Mouse (Mus musculus) frontal cortex, adult 2 months (tissue): ENCODE data around the gene Rbm47. TPM values are rescaled to one million over a fixed set of nuclear protein-coding genes. Genes with fewer than 3 reads are reported as not detected.
"Not testable (repeated sequence)": the region's sequence is repeated elsewhere in the genome, so short reads cannot be mapped to it uniquely, and the experiment has no call there.

Source experiments
- DNase-seq, 2 experiments: peaks; one replicate each; pipeline ENCODE4 v3.0.0; 2022; ENCODE audit warnings: low spot score in 1 of 2; ENCODE audit errors: extremely low spot score in 1 of 2
- polyA plus RNA-seq: library from polyadenylated mRNA; depleted of rRNA; stranded (reverse); fragments of >200 nt; gene quantifications from 2 replicates; pipeline ENCODE4 v1.2.3, GENCODE M21; 2012; rRNA removed

The Rbm47 gene
- polyA plus RNA-seq, 1 experiment: 0.78 TPM

DNA sequence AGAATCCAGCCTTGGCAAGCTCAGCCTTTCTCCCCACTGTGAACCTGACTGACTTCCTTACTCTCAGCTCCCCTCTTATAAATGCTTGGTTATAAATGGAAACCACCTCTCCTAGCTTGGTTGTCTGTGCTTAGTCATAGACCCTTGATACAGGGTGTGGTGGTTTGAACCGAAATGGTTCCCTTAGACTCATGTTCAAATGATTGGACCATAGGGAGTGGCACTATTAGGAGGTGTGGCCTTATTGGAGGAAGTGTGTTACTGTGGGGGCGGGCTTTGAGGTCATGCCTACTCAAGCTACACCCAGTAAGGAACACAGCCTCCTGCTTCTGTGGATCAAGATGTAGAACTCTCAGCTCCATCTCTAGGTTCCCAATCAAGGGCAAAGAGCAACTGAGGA is 181.7 kb downstream of the Rbm47 start:
- no peak for DNase-seq

DNA sequence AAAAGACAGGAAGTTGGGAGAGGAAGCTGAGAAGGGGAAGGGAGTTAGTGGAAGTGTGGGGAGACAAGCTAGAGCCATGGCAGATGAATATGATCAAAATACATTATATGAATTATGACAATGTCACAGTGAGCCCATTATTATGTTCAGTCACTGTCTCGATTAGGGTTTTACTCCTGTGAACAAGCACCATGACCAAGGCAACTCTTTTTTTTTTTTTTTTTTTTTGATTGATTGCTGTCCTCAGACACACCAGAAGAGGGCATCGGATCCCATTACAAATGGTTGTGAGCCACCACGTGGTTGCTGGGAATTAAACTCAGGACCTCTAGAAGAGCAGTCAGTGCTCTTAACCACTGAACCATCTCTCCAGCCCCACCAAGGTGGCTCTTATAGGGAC is 185.9 kb downstream of the Rbm47 start:
- DNase-seq: not testable (repeated sequence)

DNA sequence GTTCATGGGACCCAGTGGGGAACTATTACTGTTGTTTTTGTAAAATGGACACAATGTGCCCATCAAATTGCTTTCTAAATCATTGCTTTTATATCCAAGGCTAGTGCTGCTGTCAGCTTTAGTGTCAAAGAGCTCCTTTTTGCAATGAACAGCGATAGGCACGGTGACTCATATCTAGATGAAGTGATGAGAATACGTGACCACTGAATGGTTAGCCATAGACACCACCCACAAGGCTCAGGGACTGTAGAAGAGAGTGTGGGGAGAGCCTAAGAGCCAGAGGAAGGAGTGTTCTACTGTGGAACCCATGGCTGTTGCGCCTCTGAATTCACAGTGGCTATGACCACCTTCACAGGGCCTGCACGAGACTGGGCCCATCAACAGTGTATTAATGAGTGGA is 186.5 kb downstream of the Rbm47 start:
- no peak for DNase-seq

DNA sequence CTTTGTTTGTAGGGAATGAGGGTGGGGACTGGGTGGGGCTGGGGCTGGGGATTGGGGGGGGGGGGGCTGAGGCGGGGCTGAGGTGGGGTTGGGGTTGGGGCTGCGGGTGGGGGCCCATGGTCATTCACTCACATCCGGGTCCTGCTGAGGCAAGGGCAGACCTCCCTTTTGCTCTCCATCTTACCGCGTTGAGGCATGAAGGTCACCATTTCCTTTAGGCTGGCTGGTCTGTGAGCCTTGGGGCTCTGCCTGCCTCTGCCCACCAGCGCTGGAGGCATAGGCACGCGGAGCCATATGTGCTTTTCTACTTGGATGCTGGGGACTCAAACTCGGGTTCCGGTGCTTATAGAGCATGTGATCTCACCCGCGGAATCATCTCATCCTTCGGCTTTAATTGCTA is 197.2 kb downstream of the Rbm47 start:
- DNase-seq: no peak

DNA sequence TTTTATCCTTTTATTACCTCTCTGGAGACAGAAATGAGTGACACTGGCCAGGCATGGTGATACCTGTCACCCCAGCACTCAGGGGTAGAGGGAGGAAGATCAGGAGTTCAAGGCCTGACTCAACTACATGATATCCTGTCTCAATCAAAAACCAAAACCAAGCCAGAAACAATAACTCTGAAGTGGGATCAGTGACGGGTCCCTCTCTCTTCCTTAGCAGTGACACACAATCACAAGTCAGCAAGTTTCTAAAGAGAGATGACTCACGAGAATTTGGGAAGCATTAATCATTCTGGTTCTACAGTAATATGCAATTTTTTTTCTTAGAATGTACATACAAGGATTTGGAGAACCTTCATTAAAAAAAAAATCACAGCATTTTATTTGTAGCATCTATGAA is 199.7 kb downstream of the Rbm47 start:
- no peak for DNase-seq

DNA sequence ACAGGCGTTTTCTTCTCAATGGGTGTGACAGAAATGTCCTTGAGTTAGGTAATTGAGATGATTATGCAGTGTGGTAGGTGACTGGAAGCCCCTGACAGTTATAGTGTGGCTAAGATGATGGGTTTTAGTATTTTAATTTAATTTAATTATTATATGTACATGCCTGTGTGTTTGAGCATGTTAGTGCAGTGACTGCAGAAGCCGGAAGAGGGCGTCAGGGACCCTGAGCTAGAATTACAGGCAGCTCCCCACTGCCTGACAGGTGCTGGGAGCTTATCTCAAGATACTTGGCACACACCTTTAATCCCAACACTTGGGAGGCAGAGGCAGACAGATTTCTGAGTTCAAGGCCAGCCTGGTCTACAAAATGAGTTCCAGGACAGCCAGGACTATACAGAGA is 204.9 kb downstream of the Rbm47 start:
- DNase-seq: no peak

DNA sequence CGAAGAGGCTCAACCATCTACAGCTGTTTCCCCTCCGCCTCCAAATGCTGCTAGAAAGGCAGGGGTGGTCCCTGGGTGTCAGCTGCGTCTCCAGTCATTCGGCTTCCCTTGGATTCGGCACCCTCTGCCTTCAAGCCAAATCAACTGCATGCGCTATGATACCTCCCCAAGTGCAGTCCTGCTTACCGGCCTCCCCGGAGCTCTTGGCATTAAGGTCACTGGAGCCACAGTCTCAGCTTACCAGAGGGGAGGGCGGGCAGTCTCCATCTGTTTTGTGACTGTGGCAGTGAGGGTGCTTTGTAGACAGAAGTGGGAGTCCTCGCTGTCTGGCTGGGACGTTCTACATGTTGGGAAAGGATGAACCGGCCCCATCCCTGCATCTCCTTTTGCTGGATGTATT is 205.8 kb downstream of the Rbm47 start:
- no peak for DNase-seq

Other genes starting within 250 kb of the Rbm47 start
- gene Chrna9, start 238.2 kb downstream of the Rbm47 start, polyA plus RNA-seq: not detected in 2 replicates
- gene 9130230L23Rik, start 168.8 kb downstream of the Rbm47 start, polyA plus RNA-seq: not detected in 2 replicates
- gene Nsun7, start 86.8 kb upstream of the Rbm47 start, polyA plus RNA-seq: 8.8 and 9.5 TPM in 2 replicates